Mouse (Mus musculus) liver, embryonic 11.5 days (tissue): ENCODE measurements around the gene Tnfsf11. TPM values are rescaled to one million over a fixed set of nuclear protein-coding genes. Genes with fewer than 3 reads are reported as not detected.

ENCODE experiments used
- ATAC-seq: fragments of 200-750 bp; cut with Nextera tagmentation; replicated peaks from 2 replicates; pipeline ENCODE4 v1.8.0; 2017; ENCODE audit warnings: moderate number of reproducible peaks, mild to moderate bottlenecking, moderate TSS enrichment, moderate library complexity; ENCODE audit not compliant: low FRiP score
- DNase-seq: peaks from one replicate; pipeline ENCODE4 v3.0.0-alpha.2; 2017; ENCODE audit warnings: low spot score
- H3K27ac ChIP-seq: fragments of 300-500 bp; sonication (generic); 2 replicates; pipeline ENCODE4 v1.5.1; 2014; ENCODE audit warnings: mild to moderate bottlenecking, low read depth, low read length, control low read depth
- H3K27me3 ChIP-seq: fragments of 300-500 bp; sonication (generic); replicated peaks from 2 replicates; pipeline ENCODE4 v1.6.1; 2014; ENCODE audit warnings: low read length, mixed read lengths; ENCODE audit not compliant: control insufficient read depth, insufficient read depth
- H3K36me3 ChIP-seq: fragments of 300-500 bp; sonication (generic); 2 replicates; pipeline ENCODE4 v1.6.1; 2014; ENCODE audit warnings: mild to moderate bottlenecking, low read length, moderate library complexity, mixed read lengths; ENCODE audit not compliant: control insufficient read depth, insufficient read depth
- H3K4me1 ChIP-seq: fragments of 300-500 bp; sonication (generic); replicated peaks from 2 replicates; pipeline ENCODE4 v1.6.1; 2014; ENCODE audit warnings: low read length, mixed read lengths; ENCODE audit not compliant: control insufficient read depth, insufficient read depth
- H3K4me2 ChIP-seq: fragments of 300-500 bp; sonication (generic); 2 replicates; pipeline ENCODE4 v1.6.1; 2014; ENCODE audit warnings: mild to moderate bottlenecking, control low read depth, moderate library complexity
- H3K4me3 ChIP-seq: fragments of 300-500 bp; sonication (generic); 2 replicates; pipeline ENCODE4 v1.5.1; 2014; ENCODE audit warnings: low read depth, low read length, control low read depth
- H3K9ac ChIP-seq: fragments of 300-500 bp; sonication (generic); 2 replicates; pipeline ENCODE4 v1.6.1; 2014; ENCODE audit warnings: low read depth, low read length, control low read depth
- H3K9me3 ChIP-seq: fragments of 300-500 bp; sonication (generic); 2 replicates; pipeline ENCODE4 v1.6.1; 2016; ENCODE audit warnings: low read length, inconsistent platforms, mixed read lengths; ENCODE audit not compliant: control insufficient read depth
- WGBS: fragments of 180-500 bp; shearing (Covaris S2); extraction: QIAGEN DNeasy Blood & Tissue Kit; methylation state at CpG from one replicate; pipeline ENCODE4 v1.1.7; 2014; 5-methylcytosine and 5-hydroxymethylcytosine counted together
- polyA plus RNA-seq: library from polyadenylated mRNA; unstranded; fragments of >200 nt; fragmentation: Nextera tagmentation; extraction: Ambion mirVana; gene quantifications from 2 replicates; pipeline ENCODE4 v1.2.1, GENCODE M21; 2014

Gene Tnfsf11
- polyA plus RNA-seq, 1 experiment from 2014 or later = 0.33 TPM

- Histone ChIP-seq H3K4me3 (no peak overlapping the region), H3K27ac (no peak overlapping the region), H3K4me2 (no peak overlapping the region), H3K9me3 (no peaks in the 10 kb centered on the region), H3K4me1 (no peaks in the 10 kb centered on the region), H3K27me3 (no peaks in the 10 kb centered on the region), H3K36me3 (no peaks in the 10 kb centered on the region), H3K9ac (no peak overlapping the region)
- 81% methylated on average over 3 of the region's 3 CpGs for WGBS
- DNase-seq (no peak), ATAC-seq (no peak)
Observed at GRCm38 (mm10) chr14:78300914-78301313, 6.9 kb downstream of the Tnfsf11 start.

- Histone ChIP-seq H3K9ac (no peak overlapping the region), H3K27ac (no peak overlapping the region), H3K27me3 (no peaks in the 10 kb centered on the region), H3K36me3 (no peaks in the 10 kb centered on the region), H3K4me3 (no peak overlapping the region), H3K4me1 (no peaks in the 10 kb centered on the region), H3K4me2 (no peak overlapping the region), H3K9me3 (no peaks in the 10 kb centered on the region)
- ATAC-seq (no peak), DNase-seq (no peak)
- WGBS = 83% methylated on average over 7 of the region's 7 CpGs
Observed at GRCm38 (mm10) chr14:78292687-78293086, 15.2 kb downstream of the Tnfsf11 start.

GRCm38 (mm10) chr14:78289912-78290523, 17.8 kb downstream of the Tnfsf11 start:
- H3K9ac ChIP-seq = no peak overlapping the region
- no peak overlapping the region for H3K4me2 ChIP-seq
- 79% methylated on average over 9 of the region's 9 CpGs for WGBS
- no peaks in the 10 kb centered on the region for H3K27me3 ChIP-seq
- H3K4me3 ChIP-seq = no peak overlapping the region
- H3K9me3 ChIP-seq = no peaks in the 10 kb centered on the region
- H3K4me1 ChIP-seq = no peaks in the 10 kb centered on the region
- H3K36me3 ChIP-seq = no peaks in the 10 kb centered on the region
- no peak for DNase-seq
- no peak overlapping the region for H3K27ac ChIP-seq
- no peak for ATAC-seq

GRCm38 (mm10) chr14:78288903-78289302, 18.9 kb downstream of the Tnfsf11 start:
- Histone ChIP-seq H3K4me3 (no peak overlapping the region), H3K9me3 (no peaks in the 10 kb centered on the region), H3K9ac (no peak overlapping the region), H3K36me3 (no peaks in the 10 kb centered on the region), H3K4me2 (no peak overlapping the region), H3K4me1 (no peaks in the 10 kb centered on the region), H3K27ac (no peak overlapping the region), H3K27me3 (no peaks in the 10 kb centered on the region)
- DNase-seq (no peak), ATAC-seq (no peak)
- 57% methylated on average over 5 of the region's 5 CpGs for WGBS

GRCm38 (mm10) chr14:78287906-78288800, 19.7 kb downstream of the Tnfsf11 start:
- H3K4me1 ChIP-seq = no peaks in the 10 kb centered on the region
- H3K4me2 ChIP-seq = no peak overlapping the region
- ATAC-seq = no peak
- H3K27ac ChIP-seq = no peak overlapping the region
- no peak overlapping the region for H3K9ac ChIP-seq
- DNase-seq = no peak
- no peak overlapping the region for H3K4me3 ChIP-seq
- no peaks in the 10 kb centered on the region for H3K36me3 ChIP-seq
- H3K27me3 ChIP-seq = no peaks in the 10 kb centered on the region
- 43% methylated on average over 7 of the region's 7 CpGs for WGBS
- no peaks in the 10 kb centered on the region for H3K9me3 ChIP-seq

GRCm38 (mm10) chr14:78286011-78286548, 21.8 kb downstream of the Tnfsf11 start:
- Histone ChIP-seq H3K4me3 (no peak overlapping the region), H3K4me2 (no peak overlapping the region), H3K27ac (no peak overlapping the region), H3K36me3 (no peaks in the 10 kb centered on the region), H3K9me3 (no peaks in the 10 kb centered on the region), H3K4me1 (no peaks in the 10 kb centered on the region), H3K27me3 (no peaks in the 10 kb centered on the region), H3K9ac (no peak overlapping the region)
- ATAC-seq (no peak), DNase-seq (no peak)
- WGBS = 60% methylated on average over 5 of the region's 5 CpGs

GRCm38 (mm10) chr14:78282490-78282889, 25.4 kb downstream of the Tnfsf11 start:
- WGBS = 84% methylated on average over 11 of the region's 11 CpGs
- H3K27me3 ChIP-seq = no peaks in the 10 kb centered on the region
- H3K4me3 ChIP-seq = no peak overlapping the region
- no peak overlapping the region for H3K27ac ChIP-seq
- ATAC-seq (no peak), DNase-seq (no peak)
- no peaks in the 10 kb centered on the region for H3K36me3 ChIP-seq
- H3K9ac ChIP-seq = no peak overlapping the region
- H3K4me1 ChIP-seq = no peaks in the 10 kb centered on the region
- H3K9me3 ChIP-seq = no peaks in the 10 kb centered on the region
- no peak overlapping the region for H3K4me2 ChIP-seq

GRCm38 (mm10) chr14:78276395-78276930, 31.4 kb downstream of the Tnfsf11 start:
- Histone ChIP-seq H3K4me3 (no peak overlapping the region), H3K9me3 (no peaks in the 10 kb centered on the region), H3K9ac (no peak overlapping the region), H3K36me3 (no peaks in the 10 kb centered on the region), H3K27ac (no peak overlapping the region), H3K4me2 (no peak overlapping the region), H3K4me1 (no peaks in the 10 kb centered on the region), H3K27me3 (no peaks in the 10 kb centered on the region)
- 77% methylated on average over 18 of the region's 18 CpGs for WGBS
- ATAC-seq = no peak
- DNase-seq = no peak
